Mouse (Mus musculus) midbrain, embryonic 11.5 days (tissue): Measurements from ENCODE around the gene Usp24. TPM values are rescaled to one million over a fixed set of nuclear protein-coding genes. Genes with fewer than 3 reads are reported as not detected.

ENCODE experiments used
- ATAC-seq: fragments of 200-750 bp; cut with Nextera tagmentation; 2 replicates; pipeline ENCODE4 v1.8.0; 2017; ENCODE audit warnings: moderate TSS enrichment, moderate library complexity; ENCODE audit not compliant: low FRiP score
- DNase-seq: peaks from one replicate; pipeline ENCODE4 v3.0.0; 2015; ENCODE audit warnings: low spot score; ENCODE audit errors: missing footprints
- H3K27ac ChIP-seq: fragments of 300-500 bp; sonication (generic); 2 replicates; pipeline ENCODE4 v1.5.1; 2014; ENCODE audit warnings: low read depth, low read length
- H3K27me3 ChIP-seq: fragments of 300-500 bp; sonication (generic); 2 replicates; pipeline ENCODE4 v1.6.1; 2014; ENCODE audit warnings: mild to moderate bottlenecking, low read length, moderate library complexity, mixed read lengths; ENCODE audit not compliant: control insufficient read depth, insufficient read depth
- H3K36me3 ChIP-seq: fragments of 300-500 bp; sonication (generic); 2 replicates; pipeline ENCODE4 v1.6.1; 2014; ENCODE audit warnings: mild to moderate bottlenecking, low read length, moderate library complexity, mixed read lengths; ENCODE audit not compliant: control insufficient read depth, insufficient read depth
- H3K4me1 ChIP-seq: fragments of 300-500 bp; sonication (generic); 2 replicates; pipeline ENCODE4 v1.6.1; 2014; ENCODE audit warnings: low read length; ENCODE audit not compliant: control insufficient read depth, insufficient read depth
- H3K4me2 ChIP-seq: fragments of 300-500 bp; sonication (generic); 2 replicates; pipeline ENCODE4 v1.6.1; 2014; ENCODE audit warnings: mild to moderate bottlenecking, moderate library complexity
- H3K4me3 ChIP-seq: fragments of 300-500 bp; sonication (generic); 2 replicates; pipeline ENCODE4 v1.5.1; 2014; ENCODE audit warnings: low read depth, low read length
- H3K9ac ChIP-seq: fragments of 300-500 bp; sonication (generic); 2 replicates; pipeline ENCODE4 v1.6.1; 2014; ENCODE audit warnings: low read length
- H3K9me3 ChIP-seq: fragments of 300-500 bp; sonication (generic); 2 replicates; pipeline ENCODE4 v1.6.1; 2016; ENCODE audit warnings: low read length; ENCODE audit not compliant: control insufficient read depth
- WGBS: fragments of 180-500 bp; shearing (Covaris S2); extraction: QIAGEN DNeasy Blood & Tissue Kit; methylation state at CpG from one replicate; pipeline ENCODE4 v1.1.7; 2014; 5-methylcytosine and 5-hydroxymethylcytosine counted together
- polyA plus RNA-seq: library from polyadenylated mRNA; unstranded; fragments of >200 nt; fragmentation: Nextera tagmentation; extraction: Ambion mirVana; gene quantifications from 2 replicates; pipeline ENCODE4 v1.2.1, GENCODE M21; 2014

Usp24 gene
- polyA plus RNA-seq, 1 experiment from 2014 or later, result 10.0 TPM

DNA sequence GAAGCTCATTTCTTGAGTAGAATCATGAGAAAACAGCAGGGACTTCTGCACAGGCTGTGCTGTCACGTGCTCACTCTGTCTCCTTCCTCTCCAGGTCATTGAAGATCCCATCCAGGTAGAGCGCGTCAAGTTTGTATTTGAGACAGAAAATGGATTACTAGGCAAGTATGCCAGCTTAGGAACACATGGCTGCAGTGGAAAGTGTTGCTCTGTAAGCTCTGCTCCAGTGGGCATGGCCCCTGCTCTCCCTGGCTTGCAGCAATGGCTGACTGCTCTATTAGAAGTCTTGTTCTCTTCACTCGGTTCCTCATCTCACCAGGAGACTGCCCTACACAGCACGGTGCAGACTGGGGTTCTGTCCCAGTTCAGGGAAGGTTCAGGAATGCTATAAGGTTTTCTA lies 114.4 kb downstream of the Usp24 start:
- no peaks in the 10 kb centered on the region for H3K9me3 ChIP-seq
- H3K4me3 ChIP-seq, result no peak overlapping the region
- H3K36me3 ChIP-seq, result peaks cover 15% of the 10 kb centered on the region
- DNase-seq, result peak; percentile 54
- H3K9ac ChIP-seq, result no peak overlapping the region
- WGBS, result 93% methylated on average over 5 of the region's 5 CpGs
- no peaks in the 10 kb centered on the region for H3K4me1 ChIP-seq
- no peak overlapping the region for H3K4me2 ChIP-seq
- H3K27ac ChIP-seq, result no peak overlapping the region
- no peaks in the 10 kb centered on the region for H3K27me3 ChIP-seq
- no peak for ATAC-seq

DNA sequence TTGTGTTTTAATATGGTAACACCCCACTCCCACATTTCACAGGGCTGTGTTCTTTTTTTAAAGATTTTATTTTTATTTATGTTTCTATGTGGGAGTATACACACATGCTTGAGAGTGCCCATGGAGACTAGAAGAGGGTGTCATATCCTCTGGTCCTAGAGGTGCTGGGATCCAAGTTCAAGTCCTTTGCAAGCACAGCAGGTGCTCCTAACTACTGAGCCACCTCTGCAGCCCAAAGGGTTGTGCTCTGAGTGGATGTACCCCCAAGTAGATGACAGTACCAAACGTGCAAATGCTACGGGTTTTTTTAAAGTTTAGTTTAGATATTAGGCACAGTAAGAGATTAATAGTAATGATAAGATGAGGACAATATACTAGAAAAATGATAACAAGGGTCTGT lies 119.4 kb downstream of the Usp24 start:
- WGBS, result 93% methylated on average over 2 of the region's 2 CpGs
- no peak overlapping the region for H3K27ac ChIP-seq
- peaks cover 16% of the 10 kb centered on the region; the same call in 1 of the 2 replicates for H3K36me3 ChIP-seq
- H3K27me3 ChIP-seq, result no peaks in the 10 kb centered on the region
- DNase-seq (peak; percentile 61), ATAC-seq (no peak)
- H3K4me3 ChIP-seq, result no peak overlapping the region
- no peaks in the 10 kb centered on the region for H3K4me1 ChIP-seq
- H3K9ac ChIP-seq, result no peak overlapping the region
- no peak overlapping the region for H3K4me2 ChIP-seq
- H3K9me3 ChIP-seq, result no peaks in the 10 kb centered on the region

DNA sequence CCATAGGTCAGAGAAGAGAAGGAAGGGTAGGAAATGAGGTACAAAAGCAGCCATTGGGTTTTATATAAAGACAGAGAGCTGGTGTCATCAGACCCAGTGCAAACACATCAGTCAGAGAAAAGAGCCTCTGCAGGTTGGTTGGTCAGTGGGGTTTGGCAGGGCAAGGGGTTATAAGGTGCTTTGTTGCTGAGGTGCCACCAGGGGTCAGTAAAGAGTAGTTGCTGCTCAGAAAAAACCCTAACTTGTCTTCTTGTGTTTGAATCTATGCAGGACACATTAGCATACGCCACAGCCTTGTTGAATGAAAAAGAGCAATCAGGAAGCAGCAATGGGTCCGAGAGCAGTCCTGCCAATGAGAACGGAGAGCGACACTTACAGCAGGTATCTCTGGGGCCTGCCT lies 120.5 kb downstream of the Usp24 start:
- Histone ChIP-seq H3K27ac (no peak overlapping the region), H3K4me3 (no peak overlapping the region), H3K4me2 (no peak overlapping the region), H3K9ac (no peak overlapping the region), H3K9me3 (no peaks in the 10 kb centered on the region), H3K4me1 (no peaks in the 10 kb centered on the region), H3K36me3 (peaks cover 15% of the 10 kb centered on the region; the same call in 1 of the 2 replicates), H3K27me3 (no peaks in the 10 kb centered on the region)
- DNase-seq, result peak; percentile 90
- 72% methylated on average over 4 of the region's 4 CpGs for WGBS
- no peak for ATAC-seq

DNA sequence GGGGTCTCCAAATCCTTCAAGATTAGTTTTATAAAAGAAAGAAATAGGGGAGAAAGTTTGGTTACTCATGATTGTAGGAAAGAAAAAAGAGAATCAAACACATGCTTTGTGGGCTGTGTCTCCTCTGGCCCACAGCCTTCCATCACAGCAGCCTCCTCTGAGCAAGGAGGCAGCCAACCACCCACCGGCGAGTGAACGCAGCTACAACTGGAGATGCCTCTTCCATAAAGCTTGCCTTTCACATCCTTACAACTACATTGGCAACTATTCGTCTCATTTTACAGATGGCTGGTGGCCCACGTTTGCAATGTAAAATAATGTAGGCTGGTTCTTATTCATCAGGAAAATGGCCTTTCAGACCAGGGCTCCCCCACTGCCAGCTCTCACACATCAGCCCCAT lies 121.2 kb downstream of the Usp24 start:
- no peak overlapping the region for H3K4me3 ChIP-seq
- no peaks in the 10 kb centered on the region for H3K4me1 ChIP-seq
- DNase-seq, result peak; percentile 21
- peaks cover 10% of the 10 kb centered on the region; the same call in 1 of the 2 replicates for H3K36me3 ChIP-seq
- no peak overlapping the region for H3K4me2 ChIP-seq
- WGBS, result 90% methylated on average over 5 of the region's 5 CpGs
- no peak overlapping the region for H3K9ac ChIP-seq
- no peak overlapping the region for H3K27ac ChIP-seq
- no peak for ATAC-seq
- no peaks in the 10 kb centered on the region for H3K27me3 ChIP-seq
- no peaks in the 10 kb centered on the region for H3K9me3 ChIP-seq

DNA sequence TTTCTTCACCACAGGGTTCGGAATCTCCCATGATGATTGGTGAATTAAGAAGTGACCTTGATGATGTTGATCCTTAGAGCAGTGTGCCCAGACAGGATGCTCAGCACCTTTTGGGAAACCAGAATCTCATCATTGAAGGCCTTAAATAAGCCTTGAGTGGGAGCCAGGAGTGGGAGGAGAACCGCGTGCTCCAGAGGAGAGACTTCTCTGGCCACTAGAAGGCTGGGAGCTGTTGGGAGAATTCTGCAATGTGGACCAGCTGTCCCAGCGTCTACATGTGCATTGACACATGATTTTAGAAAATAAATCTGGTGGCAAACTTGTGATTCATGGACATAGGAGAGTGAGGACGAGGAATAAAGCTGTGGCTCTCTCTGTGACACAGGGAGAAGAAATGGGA lies 122.8 kb downstream of the Usp24 start:
- H3K4me1 ChIP-seq, result no peaks in the 10 kb centered on the region
- no peaks in the 10 kb centered on the region for H3K9me3 ChIP-seq
- no peak overlapping the region for H3K4me3 ChIP-seq
- H3K27ac ChIP-seq, result no peak overlapping the region
- ATAC-seq (no peak), DNase-seq (no peak)
- no peak overlapping the region for H3K4me2 ChIP-seq
- WGBS, result 91% methylated on average over 5 of the region's 5 CpGs
- H3K27me3 ChIP-seq, result no peaks in the 10 kb centered on the region
- peaks cover 10% of the 10 kb centered on the region; the same call in 1 of the 2 replicates for H3K36me3 ChIP-seq
- no peak overlapping the region for H3K9ac ChIP-seq

DNA sequence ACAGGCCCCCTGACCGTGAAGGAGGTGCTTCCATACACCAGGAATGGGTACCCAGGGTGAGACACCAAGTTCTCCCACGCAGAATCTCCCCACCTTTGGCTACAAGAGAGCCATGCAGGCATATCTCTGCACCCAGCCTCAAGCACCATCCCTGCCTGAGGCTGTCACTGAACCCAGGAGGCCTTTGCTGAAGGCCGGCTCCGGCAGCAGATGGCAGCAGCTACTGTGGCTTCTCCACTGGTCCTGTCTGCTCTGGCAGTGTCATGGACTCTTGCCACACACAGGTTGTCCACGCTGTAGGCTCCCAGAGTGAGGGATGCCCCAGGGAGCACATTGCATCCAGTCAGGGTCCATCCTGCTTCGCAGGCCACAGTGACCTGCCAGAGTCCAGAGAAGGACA lies 127.2 kb downstream of the Usp24 start:
- no peak overlapping the region for H3K9ac ChIP-seq
- no peaks in the 10 kb centered on the region for H3K4me1 ChIP-seq
- no peak overlapping the region for H3K4me2 ChIP-seq
- H3K27me3 ChIP-seq, result no peaks in the 10 kb centered on the region
- H3K36me3 ChIP-seq, result peaks cover 6% of the 10 kb centered on the region; the same call in 1 of the 2 replicates
- ATAC-seq (no peak), DNase-seq (no peak)
- 90% methylated on average over 6 of the region's 6 CpGs for WGBS
- no peak overlapping the region for H3K27ac ChIP-seq
- H3K4me3 ChIP-seq, result no peak overlapping the region
- H3K9me3 ChIP-seq, result no peaks in the 10 kb centered on the region

DNA sequence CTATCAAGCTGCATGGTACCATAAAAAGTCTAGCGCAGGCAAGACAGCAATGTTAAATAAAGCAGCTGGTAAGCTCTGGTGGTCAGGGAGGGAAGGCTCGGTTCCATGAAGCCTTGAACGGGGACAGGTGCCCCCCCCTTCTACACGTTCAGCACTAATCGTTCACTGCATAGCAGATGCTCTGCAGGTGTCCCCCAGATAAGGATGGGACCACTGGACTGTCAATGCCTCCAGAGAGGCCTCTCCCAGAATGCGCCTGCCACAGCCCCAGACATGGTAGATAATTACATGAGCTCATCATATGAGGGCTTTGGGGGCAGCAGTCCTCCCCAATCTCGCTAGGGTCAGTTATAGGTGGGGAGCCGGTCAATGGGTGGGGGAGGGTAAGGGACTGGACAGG lies 133.3 kb downstream of the Usp24 start:
- Histone ChIP-seq H3K36me3 (no peaks in the 10 kb centered on the region), H3K27me3 (no peaks in the 10 kb centered on the region), H3K4me1 (no peaks in the 10 kb centered on the region), H3K27ac (no peak overlapping the region), H3K4me3 (no peak overlapping the region), H3K9ac (no peak overlapping the region), H3K4me2 (no peak overlapping the region), H3K9me3 (no peaks in the 10 kb centered on the region)
- peak; percentile 6 for DNase-seq
- WGBS, result 87% methylated on average over 8 of the region's 8 CpGs
- no peak for ATAC-seq

DNA sequence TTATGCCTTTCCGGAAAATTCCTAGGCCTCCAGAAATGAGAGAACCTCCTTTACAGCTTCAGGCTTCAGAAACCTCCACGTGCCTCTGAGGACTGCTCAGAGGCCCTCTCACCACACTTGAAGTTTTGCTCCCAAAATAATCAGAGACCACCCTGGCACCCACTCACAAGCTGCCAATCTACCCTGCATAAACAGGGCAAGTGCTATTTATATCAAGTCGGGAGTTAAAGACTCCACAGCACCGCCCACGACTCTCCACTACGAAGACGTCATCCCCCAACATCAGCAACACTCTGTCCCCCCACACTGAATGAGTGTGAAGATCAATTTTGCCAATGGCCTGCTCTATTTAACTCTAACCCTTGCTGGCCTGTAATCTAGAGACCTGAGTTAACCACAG lies 136.4 kb downstream of the Usp24 start:
- DNase-seq (no peak), ATAC-seq (no peak)
- H3K36me3 ChIP-seq, result no peaks in the 10 kb centered on the region
- H3K9ac ChIP-seq, result no peak overlapping the region
- 86% methylated on average over 7 of the region's 7 CpGs for WGBS
- H3K4me1 ChIP-seq, result no peaks in the 10 kb centered on the region
- no peak overlapping the region for H3K4me3 ChIP-seq
- H3K27ac ChIP-seq, result no peak overlapping the region
- no peaks in the 10 kb centered on the region for H3K9me3 ChIP-seq
- H3K27me3 ChIP-seq, result no peaks in the 10 kb centered on the region
- no peak overlapping the region for H3K4me2 ChIP-seq

DNA sequence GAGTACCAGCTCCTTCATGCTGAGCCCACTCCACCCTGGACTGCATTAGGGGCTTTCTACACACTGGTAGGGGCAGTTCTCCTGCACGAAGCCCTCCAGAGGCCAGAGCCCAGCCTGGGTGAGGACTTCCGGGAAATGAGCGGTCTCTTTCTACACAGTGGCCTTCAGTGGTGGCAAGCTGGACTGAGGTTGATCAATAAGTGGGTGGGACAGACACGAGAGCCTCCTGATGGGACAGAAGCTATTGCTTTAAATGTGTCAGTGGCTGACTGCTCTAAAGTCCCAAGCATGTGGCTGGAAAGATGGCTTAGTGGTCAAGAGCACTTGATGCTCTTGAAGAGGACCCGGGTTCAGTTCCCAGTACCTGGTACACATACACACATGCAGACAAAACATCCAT lies 137.1 kb downstream of the Usp24 start:
- no peaks in the 10 kb centered on the region for H3K36me3 ChIP-seq
- no peaks in the 10 kb centered on the region for H3K9me3 ChIP-seq
- no peaks in the 10 kb centered on the region for H3K27me3 ChIP-seq
- ATAC-seq (no peak), DNase-seq (peak; percentile 37)
- 86% methylated on average over 5 of the region's 5 CpGs for WGBS
- no peak overlapping the region for H3K9ac ChIP-seq
- no peaks in the 10 kb centered on the region for H3K4me1 ChIP-seq
- H3K27ac ChIP-seq, result no peak overlapping the region
- no peak overlapping the region for H3K4me3 ChIP-seq
- H3K4me2 ChIP-seq, result no peak overlapping the region

DNA sequence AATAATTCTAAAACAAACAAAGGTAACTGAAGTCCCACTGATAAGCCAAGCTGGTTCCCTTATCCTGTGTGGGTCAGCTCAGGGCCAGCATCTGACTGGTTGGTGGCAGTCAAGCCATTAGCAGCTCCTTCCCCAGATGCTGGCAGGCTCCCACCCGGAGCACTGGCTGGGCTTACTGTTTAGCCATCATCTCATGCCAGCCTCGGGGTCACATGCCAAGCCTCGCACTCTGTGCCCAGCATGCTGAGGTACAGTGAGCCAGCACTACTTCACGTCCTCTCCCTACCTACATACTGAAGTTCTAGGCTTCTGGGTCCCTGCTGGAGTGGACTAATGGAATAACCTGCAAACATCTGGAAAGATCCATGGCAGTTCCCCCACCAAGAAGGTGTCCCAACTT lies 137.5 kb downstream of the Usp24 start:
- Histone ChIP-seq H3K36me3 (no peaks in the 10 kb centered on the region), H3K4me2 (no peak overlapping the region), H3K4me3 (no peak overlapping the region), H3K27ac (no peak overlapping the region), H3K27me3 (no peaks in the 10 kb centered on the region), H3K4me1 (no peaks in the 10 kb centered on the region), H3K9ac (no peak overlapping the region), H3K9me3 (no peaks in the 10 kb centered on the region)
- DNase-seq, result no peak
- no peak for ATAC-seq
- 88% methylated on average over 4 of the region's 4 CpGs for WGBS
